Mouse (Mus musculus) retina, embryonic 14.5 days (tissue): ENCODE data around the gene Srcap.

Experiments used
- DNase-seq: peaks from one replicate; pipeline ENCODE4 v3.0.0-alpha.2; 2015; ENCODE audit warnings: low spot score

The Srcap gene

DNA sequence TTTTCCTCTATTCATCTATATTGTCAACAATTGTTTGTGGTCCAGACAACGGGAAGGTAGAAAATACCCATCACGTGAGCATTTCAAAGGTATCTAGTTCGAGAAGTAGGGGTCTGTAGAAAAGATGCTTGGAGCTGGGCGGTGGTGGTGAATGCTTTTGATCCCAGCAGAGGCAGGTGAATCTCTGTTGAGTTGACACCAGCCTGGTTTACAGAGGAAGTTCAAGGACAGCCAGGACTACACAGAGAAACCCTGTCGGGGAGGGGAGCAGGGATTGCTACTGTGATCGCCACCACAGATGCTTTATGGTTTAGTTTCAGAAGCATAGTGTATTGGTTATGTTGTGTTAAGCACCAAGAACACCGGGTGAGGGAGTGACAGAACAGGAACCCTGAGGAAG is 62.3 kb downstream of the Srcap start:
- no peak for DNase-seq

DNA sequence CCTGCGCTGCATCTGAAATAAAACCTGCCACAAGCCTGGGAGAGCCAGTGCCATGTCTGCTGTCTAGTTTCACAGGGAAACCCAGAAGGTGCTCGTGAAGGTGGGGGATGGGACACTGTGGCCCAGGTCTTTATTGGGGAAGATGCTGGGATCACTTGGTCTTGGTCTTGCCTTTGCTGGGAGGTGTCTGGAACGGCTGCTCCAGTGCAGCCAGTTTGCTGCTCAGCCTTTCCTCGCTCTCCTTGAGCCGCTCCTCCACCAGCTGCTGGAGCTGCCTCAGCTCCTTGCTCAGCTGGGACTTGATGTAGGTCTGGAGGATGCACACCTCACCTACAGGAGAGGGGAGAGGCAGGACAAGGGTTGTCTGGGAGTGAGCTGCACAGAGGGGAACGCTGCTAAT is 71.5 kb downstream of the Srcap start:
- DNase-seq, result no peak

DNA sequence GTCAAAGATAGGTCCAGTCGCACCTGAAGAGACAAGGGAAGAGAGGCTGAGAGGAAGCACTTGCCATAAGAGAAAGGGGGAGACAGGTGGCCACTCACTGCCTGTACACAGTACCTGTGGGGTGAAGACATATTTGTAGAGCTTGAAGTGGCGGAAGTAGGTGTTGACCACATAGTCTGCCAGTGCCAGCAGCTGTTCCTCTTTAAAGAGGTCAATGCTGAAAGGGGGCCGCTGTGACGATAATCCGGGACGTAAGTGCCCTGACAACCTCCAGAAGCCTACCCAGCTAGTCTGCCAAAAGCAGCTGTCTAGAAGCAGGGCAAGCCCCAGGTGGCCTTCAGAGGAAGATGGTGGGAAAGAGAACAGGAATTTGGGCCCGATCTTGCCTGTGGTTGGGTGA is 73.2 kb downstream of the Srcap start:
- DNase-seq, result no peak

DNA sequence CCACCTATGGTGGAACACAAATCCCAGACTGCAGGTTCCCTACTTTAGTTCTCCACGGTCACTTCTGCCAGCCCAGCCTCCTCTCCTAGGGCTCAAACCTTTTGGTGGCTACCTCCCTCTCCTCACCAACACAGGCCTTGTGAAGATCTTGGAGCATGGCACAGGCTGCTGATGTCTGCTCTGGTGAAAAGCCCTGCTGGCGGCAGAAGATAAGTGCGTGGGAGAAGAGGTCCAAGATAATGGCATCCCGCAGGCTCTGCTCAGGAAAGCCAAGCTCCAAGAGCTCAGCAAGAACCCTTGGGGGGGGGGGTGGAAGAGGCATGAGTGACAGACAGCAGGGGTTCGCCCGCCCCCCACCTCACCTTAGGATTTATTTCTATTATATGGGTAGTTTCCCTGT is 74.4 kb downstream of the Srcap start:
- DNase-seq, result no peak

DNA sequence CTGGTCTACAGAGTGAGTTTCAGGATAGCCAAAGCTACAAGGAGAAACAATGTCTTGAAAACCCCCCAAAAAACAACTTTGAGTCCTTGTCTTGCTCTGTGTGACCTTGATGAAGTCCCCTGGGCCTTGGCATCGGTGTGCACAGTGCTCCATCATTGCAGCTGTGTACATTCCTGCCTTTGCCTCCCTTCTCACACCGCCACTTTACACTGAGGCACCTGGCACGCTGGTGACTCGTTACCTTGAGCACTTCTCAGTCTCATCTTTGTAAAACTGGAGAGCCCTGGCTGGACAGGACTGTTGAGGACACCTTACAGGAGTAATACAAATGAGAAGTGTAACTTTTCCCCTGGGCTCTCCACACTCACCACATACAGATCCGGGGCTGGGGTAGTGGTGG is 75.4 kb downstream of the Srcap start:
- no peak for DNase-seq

DNA sequence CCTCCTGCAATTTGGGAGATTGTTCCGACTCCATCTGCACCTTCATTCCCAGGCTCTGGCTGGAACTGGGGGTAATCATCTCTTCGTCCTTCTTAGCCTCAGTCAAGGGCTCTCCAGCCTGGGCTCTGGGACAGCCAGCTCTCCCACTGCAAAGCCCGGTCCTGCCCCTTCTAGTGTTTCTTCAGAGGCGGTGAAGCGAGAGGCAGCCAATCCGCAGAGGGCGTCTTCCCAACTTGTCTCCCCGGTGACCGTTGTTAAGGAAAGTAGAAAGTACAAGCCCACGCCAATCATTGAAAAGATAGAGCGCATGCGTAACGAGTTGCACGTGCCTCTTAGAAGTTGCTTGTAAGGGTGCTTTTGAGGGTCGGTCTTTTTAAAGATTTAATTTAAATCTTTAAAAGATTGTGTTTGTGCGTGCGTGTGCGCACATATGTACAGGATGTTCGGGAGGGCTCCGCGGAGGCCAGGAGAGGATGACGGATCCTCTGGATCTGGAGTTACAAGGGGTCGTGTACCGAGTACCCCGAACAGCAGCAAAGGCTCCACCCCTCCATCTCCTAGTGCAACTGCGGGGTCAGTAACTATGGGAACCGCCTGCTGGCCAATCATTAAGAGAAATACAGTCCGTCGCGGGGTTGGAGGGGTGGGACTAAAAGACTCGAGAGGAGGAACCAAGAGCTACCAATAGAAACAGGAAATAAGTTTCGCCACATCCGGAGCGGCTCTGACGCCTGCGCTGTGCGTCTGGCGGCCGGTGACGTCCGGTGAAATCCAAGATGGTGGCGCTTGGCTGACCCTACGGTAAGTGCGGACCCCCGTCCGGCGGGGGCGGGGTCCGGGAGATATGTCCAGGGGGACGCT is 76.5 kb downstream of the Srcap start, which contains the start of the genes Ccdc189 and Rnf40:
Gene Ccdc189 (minus strand): TSS at position 585 of the 861 bp plus-strand sequence.
Gene Rnf40 (plus strand): TSS at position 757 of the 861 bp plus-strand sequence.
- peak; percentile 98 for DNase-seq

DNA sequence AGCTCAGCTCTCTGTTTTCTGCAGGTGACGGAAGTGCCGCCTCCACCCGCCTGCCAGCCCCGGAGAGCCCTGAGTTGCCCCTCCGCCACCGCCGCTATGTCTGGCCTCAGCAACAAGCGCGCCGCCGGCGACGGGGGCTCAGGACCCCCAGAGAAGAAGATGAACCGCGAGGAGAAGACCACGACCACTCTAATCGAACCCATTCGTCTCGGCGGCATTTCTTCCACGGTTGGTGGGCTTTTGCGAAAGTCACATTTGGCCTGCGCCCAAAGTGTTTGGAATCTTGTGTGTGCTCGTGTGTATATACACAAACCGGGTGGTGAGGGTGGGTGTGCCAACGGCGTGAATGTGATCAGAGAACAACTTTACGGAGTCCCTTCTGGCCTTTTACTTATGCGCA is 77.1 kb downstream of the Srcap start:
- DNase-seq, result no peak

DNA sequence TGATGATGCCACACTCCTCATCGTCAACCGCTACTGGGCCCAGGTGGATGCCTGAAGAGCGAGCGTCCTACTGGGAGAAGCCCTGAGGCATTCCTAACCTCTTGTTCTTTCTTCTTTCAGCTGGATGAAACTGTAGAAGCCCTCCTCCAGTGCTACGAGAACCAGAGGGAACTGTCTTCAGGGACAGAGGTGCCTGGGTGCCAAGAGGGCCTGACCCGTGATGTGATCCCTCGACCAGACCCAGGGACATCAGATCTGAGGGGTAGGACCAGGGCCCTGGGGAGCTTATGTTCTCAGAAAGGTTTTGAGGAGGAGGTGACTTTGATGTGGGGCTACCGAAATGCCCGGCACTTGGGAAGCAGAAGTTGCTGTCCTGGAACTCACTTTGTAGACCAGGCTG is 77.9 kb downstream of the Srcap start:
- DNase-seq, result no peak

DNA sequence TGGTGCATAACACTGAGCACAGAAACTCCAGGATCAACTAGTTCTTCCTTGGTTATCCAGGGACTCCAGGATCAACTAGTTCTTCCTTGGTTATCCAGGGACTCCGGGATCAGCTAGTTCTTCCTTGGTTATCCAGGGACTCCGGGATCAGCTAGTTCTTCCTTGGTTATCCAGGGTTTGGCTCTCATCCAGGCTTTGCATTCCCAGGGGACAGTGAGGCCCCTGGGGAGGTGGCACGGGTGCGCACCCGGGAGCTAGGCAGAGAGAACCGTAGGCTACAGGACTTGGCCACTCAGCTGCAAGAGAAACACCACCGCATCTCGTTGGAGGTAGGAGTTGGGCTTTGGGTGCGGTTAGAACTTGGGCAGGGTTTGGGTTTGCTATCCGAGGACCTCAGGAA is 79.3 kb downstream of the Srcap start:
- no peak for DNase-seq

DNA sequence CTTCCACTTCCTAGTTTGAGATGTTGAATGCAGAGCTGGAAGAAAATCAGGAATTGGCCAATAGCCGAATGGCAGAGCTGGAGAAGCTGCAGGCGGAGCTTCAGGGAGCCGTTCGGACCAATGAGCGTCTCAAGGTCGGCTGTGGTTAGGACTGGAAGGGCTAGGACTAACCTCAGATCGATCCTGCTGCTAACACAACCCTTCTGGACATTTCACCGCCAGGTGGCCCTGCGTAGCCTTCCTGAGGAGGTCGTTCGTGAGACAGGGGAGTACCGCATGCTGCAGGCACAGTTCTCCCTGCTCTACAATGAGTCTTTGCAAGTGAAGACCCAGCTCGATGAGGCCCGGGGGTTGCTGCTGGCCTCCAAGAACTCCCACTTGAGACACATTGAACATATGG is 80.8 kb downstream of the Srcap start:
- DNase-seq, result no peak

DNA sequence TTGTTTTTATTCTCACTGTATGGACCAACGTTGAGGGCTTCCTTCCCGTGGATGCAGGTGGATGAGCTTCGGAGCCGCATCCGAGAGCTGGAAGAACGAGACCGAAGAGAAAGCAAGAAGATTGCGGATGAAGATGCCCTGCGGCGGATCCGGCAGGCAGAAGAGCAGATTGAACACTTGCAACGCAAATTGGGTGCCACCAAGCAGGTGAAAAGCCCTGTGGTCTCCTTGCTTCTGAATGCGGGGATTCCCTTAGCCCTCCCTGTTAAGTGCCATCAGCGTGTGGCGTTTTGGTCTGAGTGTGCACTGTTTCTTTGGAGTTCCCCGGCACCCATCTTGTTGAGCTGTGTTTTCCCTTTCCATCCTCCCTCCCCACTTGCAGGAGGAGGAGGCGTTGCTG is 85.0 kb downstream of the Srcap start:
- no peak for DNase-seq

DNA sequence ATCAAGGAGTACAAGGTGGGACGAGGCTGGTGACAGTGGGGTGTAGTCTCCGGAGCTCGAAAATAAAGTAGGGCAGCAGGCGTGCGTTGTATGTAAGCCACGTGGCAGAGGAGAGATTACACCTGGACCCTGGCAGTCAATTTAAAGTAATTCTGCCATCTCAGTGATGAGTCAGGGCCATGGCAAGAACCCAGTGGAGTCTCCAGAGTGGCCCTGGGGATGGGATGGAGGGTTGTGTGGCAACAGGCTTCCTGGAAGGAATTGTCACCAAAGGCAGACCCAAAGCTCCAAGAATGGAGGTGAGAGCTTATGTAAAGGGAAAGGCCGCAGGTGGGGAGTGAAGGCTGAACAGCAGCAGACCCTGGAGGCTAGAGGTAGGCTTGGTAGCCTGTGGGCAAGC is 88.8 kb downstream of the Srcap start:
- DNase-seq, result no peak

DNA sequence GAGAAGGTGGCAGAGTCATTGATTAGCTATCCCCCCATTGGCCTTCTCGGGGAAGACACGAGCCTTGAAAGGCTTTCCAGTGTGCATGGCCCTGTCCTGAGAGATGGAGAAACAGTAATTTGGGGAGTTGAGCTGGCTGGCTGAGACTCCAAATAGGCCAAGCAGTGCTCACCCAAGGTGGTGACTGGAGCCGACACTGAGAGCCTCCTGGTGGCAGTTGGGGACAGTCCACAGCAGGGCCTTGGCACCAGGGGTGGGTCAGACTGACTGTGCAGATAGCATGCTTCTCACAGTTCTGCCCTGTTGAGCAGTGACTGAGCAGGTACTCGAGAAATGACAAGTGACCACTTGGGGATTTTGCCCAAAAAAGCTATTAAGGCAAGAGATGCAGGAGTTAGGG is 90.0 kb downstream of the Srcap start:
- DNase-seq, result no peak

DNA sequence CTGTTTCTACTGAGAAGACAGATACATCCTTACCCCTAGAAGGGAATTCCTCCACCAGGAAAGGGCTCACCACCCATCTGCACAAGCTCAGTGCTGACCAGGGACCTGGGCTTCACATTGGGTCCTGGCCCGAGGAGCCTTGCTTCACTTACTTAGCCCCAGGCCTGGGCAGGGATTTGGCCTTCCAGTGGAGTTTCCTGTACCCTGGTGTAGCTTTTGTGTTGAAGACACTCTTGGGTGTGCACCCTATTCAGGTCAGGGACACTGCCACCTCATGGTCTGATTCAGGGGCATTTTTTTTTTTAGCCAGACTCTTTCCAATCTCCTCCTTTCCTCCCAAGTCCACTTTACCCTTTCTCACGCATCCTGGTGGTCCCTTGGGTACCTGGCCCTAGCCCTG is 91.1 kb downstream of the Srcap start:
- no peak for DNase-seq

DNA sequence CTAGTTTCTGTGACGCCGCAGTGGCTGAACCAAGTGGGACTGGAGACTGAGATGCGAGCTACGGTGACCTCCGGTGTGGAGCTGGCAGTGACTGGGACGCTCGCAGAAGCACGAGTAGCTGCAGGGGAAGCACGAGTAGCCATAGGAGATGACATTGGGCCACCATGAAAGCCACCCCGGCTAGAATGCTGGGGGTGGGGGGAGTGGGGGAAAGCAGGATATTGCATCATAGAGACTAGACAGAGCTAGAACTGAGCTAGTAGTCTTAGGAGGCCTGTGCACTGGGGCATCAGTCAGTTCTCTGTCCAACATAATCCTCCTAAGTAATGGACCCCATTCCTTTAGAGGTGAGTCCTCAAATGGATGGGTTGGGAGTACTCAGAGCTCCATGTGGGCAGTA is 92.5 kb downstream of the Srcap start:
- DNase-seq, result no peak

DNA sequence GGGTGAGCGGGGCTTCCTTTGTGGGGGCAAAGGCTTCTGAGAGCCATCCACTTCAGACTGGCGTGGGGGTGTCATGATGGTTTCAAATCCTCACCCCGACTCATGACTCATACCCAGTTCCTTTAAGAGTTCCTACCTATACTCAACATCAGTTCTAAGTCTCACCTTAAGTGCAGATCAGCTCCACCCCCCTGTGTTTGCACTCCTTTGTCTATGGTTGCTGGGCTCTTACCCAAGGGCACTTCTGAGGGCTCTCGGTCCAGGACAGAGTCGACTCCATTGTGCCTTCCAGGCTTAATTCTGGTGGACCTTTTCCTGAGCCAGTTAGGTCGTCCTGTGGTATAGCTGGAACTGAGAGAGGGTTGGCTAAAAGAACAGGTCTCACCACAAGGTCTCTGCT is 95.4 kb downstream of the Srcap start:
- no peak for DNase-seq
